Mouse (Mus musculus): Measurements from ENCODE around the gene Igsf8.

- TF ChIP-seq CTCF (IDR thresholded peaks at IDR 0.05; ENCODE audit: low read depth, low read length) = no peak
- no peak for TF ChIP-seq POLR2AphosphoS5 (IDR thresholded peaks at IDR 0.05; ENCODE audit: insufficient replicate concordance, low read depth, low read length)
- no peak for TF ChIP-seq GATA1 (IDR thresholded peaks at IDR 0.05; ENCODE audit: borderline replicate concordance, low read length)
- no peak for TF ChIP-seq GATA2 (IDR thresholded peaks at IDR 0.05; ENCODE audit: borderline replicate concordance, low read depth, low read length)
These were observed 46.5 kb downstream of the Igsf8 start for GRCm38 (mm10) chr1:172307936-172308335.

Data from G1E (cell line).